Mouse (Mus musculus) gastrocnemius, postnatal 25 days (tissue): Measurements from ENCODE around the gene Ctsc. TPM values are rescaled to one million over a fixed set of nuclear protein-coding genes. Genes with fewer than 3 reads are reported as not detected.
"Not testable (repeated sequence)": the region's sequence is repeated elsewhere in the genome, so short reads cannot be mapped to it uniquely, and the experiment has no call there.

Source experiments
- DNase-seq: peaks from one replicate; pipeline ENCODE4 v3.0.0; 2022
- long read RNA-seq, 2 experiments: library from polyadenylated mRNA; stranded (forward); transcript quantifications; one replicate each; pipeline ENCODE4 v2.0.0; 2021
- total RNA-seq, 2 experiments: library from RNA; stranded (reverse); gene quantifications; 1 replicate in 1 of 2; 2 replicates in 1 of 2; pipeline ENCODE4 v1.2.3; 2021

Gene Ctsc
- total RNA-seq: 10 to 100 TPM; 33.0 to 36.9 TPM
- long read RNA-seq, experiment 1, transcript Ctsc-201 (7 exons, 2,493 nt): major isoform, 27 of 42 reads
- long read RNA-seq, experiment 1, partial matches to known transcripts: 9 of 42 reads
- long read RNA-seq, experiment 1, other reads (novel, unspliced or antisense): 2 of 42 reads
- long read RNA-seq, experiment 2, transcript Ctsc-201 (7 exons, 2,493 nt): major isoform, 45 of 56 reads
- long read RNA-seq, experiment 2, partial matches to known transcripts: 2 of 56 reads
- long read RNA-seq, experiment 2, other reads (novel, unspliced or antisense): 5 of 56 reads

GRCm38 (mm10) chr7:88277858-88278627 is at the start of gene Ctsc:
TSS of gene Ctsc (plus strand) at chr7:88278085.
- DNase-seq: peak; percentile 81

- no peak for DNase-seq
Measured at GRCm38 (mm10) chr7:88229051-88229450, 48.8 kb upstream of the Ctsc start.

- no peak for DNase-seq
Measured at GRCm38 (mm10) chr7:88230121-88230520, 47.8 kb upstream of the Ctsc start.

GRCm38 (mm10) chr7:88230756-88231522 is 46.9 kb upstream of the Ctsc start:
- DNase-seq: no peak

GRCm38 (mm10) chr7:88243059-88243458 is 34.8 kb upstream of the Ctsc start:
- DNase-seq: no peak

GRCm38 (mm10) chr7:88244462-88244861 is 33.4 kb upstream of the Ctsc start:
- DNase-seq: no peak

- not testable (repeated sequence) for DNase-seq
Measured at GRCm38 (mm10) chr7:88250380-88250779, 27.5 kb upstream of the Ctsc start.

- DNase-seq: no peak
Measured at GRCm38 (mm10) chr7:88251535-88251934, 26.4 kb upstream of the Ctsc start.

- no peak for DNase-seq
Measured at GRCm38 (mm10) chr7:88252129-88252528, 25.8 kb upstream of the Ctsc start.

- no peak for DNase-seq
Measured at GRCm38 (mm10) chr7:88254884-88255283, 23.0 kb upstream of the Ctsc start.

GRCm38 (mm10) chr7:88259155-88259925 is 18.5 kb upstream of the Ctsc start:
- no peak for DNase-seq

GRCm38 (mm10) chr7:88261799-88262198 is 16.1 kb upstream of the Ctsc start:
- DNase-seq: no peak

GRCm38 (mm10) chr7:88264861-88265260 is 13.0 kb upstream of the Ctsc start:
- DNase-seq: no peak

- DNase-seq: no peak
Measured at GRCm38 (mm10) chr7:88269913-88270312, 8.0 kb upstream of the Ctsc start.

- DNase-seq: no peak
Measured at GRCm38 (mm10) chr7:88271531-88271930, 6.4 kb upstream of the Ctsc start.

- no peak for DNase-seq
Measured at GRCm38 (mm10) chr7:88276914-88277765, 745 bp upstream of the Ctsc start.

GRCm38 (mm10) chr7:88278628-88279196 is 827 bp downstream of the Ctsc start:
- no peak for DNase-seq

- DNase-seq: no peak
Measured at GRCm38 (mm10) chr7:88285276-88285675, 7.4 kb downstream of the Ctsc start.

GRCm38 (mm10) chr7:88291036-88291435 is 13.2 kb downstream of the Ctsc start:
- DNase-seq: no peak

GRCm38 (mm10) chr7:88292044-88292443 is 14.2 kb downstream of the Ctsc start:
- no peak for DNase-seq

- DNase-seq: no peak
Measured at GRCm38 (mm10) chr7:88293907-88294306, 16.0 kb downstream of the Ctsc start.
